Mouse (Mus musculus) stomach, adult 2 months (tissue): ENCODE data around the gene Gzmm. TPM values are rescaled to one million over a fixed set of nuclear protein-coding genes. Genes with fewer than 3 reads are reported as not detected.

Source experiments
- polyA plus RNA-seq: library from polyadenylated mRNA; depleted of rRNA; stranded (reverse); fragments of >200 nt; gene quantifications from 2 replicates; pipeline ENCODE4 v1.2.3, GENCODE M21; 2012; rRNA removed

Gene Gzmm
- 0.40 and 0.49 TPM in 2 replicates for polyA plus RNA-seq

GRCm38 (mm10) chr10:79688720-79689119 lies at the start of gene Gzmm:
Gzmm (plus strand) TSS chr10:79689020.

GRCm38 (mm10) chr10:79645711-79646110 lies 43.1 kb upstream of the Gzmm start, which contains the start of gene Odf3l2:
Odf3l2 (minus strand) TSS chr10:79645738.

GRCm38 (mm10) chr10:79664131-79664665 lies 24.6 kb upstream of the Gzmm start, which contains the start of gene Madcam1:
Madcam1 (plus strand) TSS chr10:79664559.

GRCm38 (mm10) chr10:79668771-79669575 lies 19.8 kb upstream of the Gzmm start, which contains the start of gene Tpgs1:
Tpgs1 (plus strand) TSS chr10:79669369.

GRCm38 (mm10) chr10:79681591-79682245 lies 7.1 kb upstream of the Gzmm start, which contains the start of gene Cdc34:
Cdc34 (plus strand) TSS chr10:79682195.

GRCm38 (mm10) chr10:79704065-79704969 lies 15.5 kb downstream of the Gzmm start, which contains the start of gene Bsg:
Bsg (plus strand) TSS chr10:79704491.

GRCm38 (mm10) chr10:79716254-79716987 lies 27.6 kb downstream of the Gzmm start, which contains the start of gene Hcn2:
Hcn2 (plus strand) TSS chr10:79716634.

Other genes with a start within 250 kb of the Gzmm start
- gene Vmn2r83, start 220.3 kb upstream of the Gzmm start, polyA plus RNA-seq: not detected in 2 replicates
- gene Plpp2, start 155.2 kb upstream of the Gzmm start, polyA plus RNA-seq: 78.7 and 106 TPM in 2 replicates
- 60.5 and 88.5 TPM in 2 replicates for gene Mier2, start 133.8 kb upstream of the Gzmm start, polyA plus RNA-seq
- gene Theg, start 101.7 kb upstream of the Gzmm start, polyA plus RNA-seq: not detected in 2 replicates
- 0.13 and 0.18 TPM in 2 replicates for gene C2cd4c, start 75.0 kb upstream of the Gzmm start, polyA plus RNA-seq
- gene Shc2, start 51.1 kb upstream of the Gzmm start, polyA plus RNA-seq: 1.6 TPM in 2 replicates
- gene Odf3l2, start 43.3 kb upstream of the Gzmm start, polyA plus RNA-seq: not detected in 2 replicates
- gene Madcam1, start 24.5 kb upstream of the Gzmm start, polyA plus RNA-seq: 2.3 and 3.5 TPM in 2 replicates
- gene Tpgs1, start 19.7 kb upstream of the Gzmm start, polyA plus RNA-seq: 46.3 and 70.6 TPM in 2 replicates
- gene Cdc34, start 6.8 kb upstream of the Gzmm start, polyA plus RNA-seq: 128 and 187 TPM in 2 replicates
- gene Bsg, start 15.5 kb downstream of the Gzmm start, polyA plus RNA-seq: 297 and 403 TPM in 2 replicates
- 4.5 and 13.1 TPM in 2 replicates for gene Hcn2, start 27.6 kb downstream of the Gzmm start, polyA plus RNA-seq
- gene Polrmt, start 57.6 kb downstream of the Gzmm start, polyA plus RNA-seq: 31.4 and 34.4 TPM in 2 replicates
- gene Fgf22, start 66.1 kb downstream of the Gzmm start, polyA plus RNA-seq: 1.4 and 3.3 TPM in 2 replicates
- 95.5 and 175 TPM in 2 replicates for gene Rnf126, start 77.9 kb downstream of the Gzmm start, polyA plus RNA-seq
- 20.3 and 35.5 TPM in 2 replicates for gene Fstl3, start 88.3 kb downstream of the Gzmm start, polyA plus RNA-seq
- gene Prss57, start 101.9 kb downstream of the Gzmm start, polyA plus RNA-seq: 0.06 TPM in 1 of 2 replicates, not detected in the other
- 22.1 and 34.0 TPM in 2 replicates for gene Palm, start 104.6 kb downstream of the Gzmm start, polyA plus RNA-seq
- 27.0 and 27.4 TPM in 2 replicates for gene Misp, start 132.0 kb downstream of the Gzmm start, polyA plus RNA-seq
- gene Ptbp1, start 165.4 kb downstream of the Gzmm start, polyA plus RNA-seq: 94.3 and 115 TPM in 2 replicates
- gene Prtn3, start 185.5 kb downstream of the Gzmm start, polyA plus RNA-seq: 0.53 and 0.74 TPM in 2 replicates
- 1.6 and 2.0 TPM in 2 replicates for gene Plppr3, start 185.6 kb downstream of the Gzmm start, polyA plus RNA-seq
- gene Elane, start 197.2 kb downstream of the Gzmm start, polyA plus RNA-seq: 0.06 TPM in 1 of 2 replicates, not detected in the other
- gene Cfd, start 201.8 kb downstream of the Gzmm start, polyA plus RNA-seq: 72.2 and 178 TPM in 2 replicates
- 32.6 and 42.6 TPM in 2 replicates for gene Med16, start 219.9 kb downstream of the Gzmm start, polyA plus RNA-seq
- not detected in 2 replicates for gene Gm26602, start 221.8 kb downstream of the Gzmm start, polyA plus RNA-seq
- gene Kiss1r, start 228.0 kb downstream of the Gzmm start, polyA plus RNA-seq: 7.4 and 9.7 TPM in 2 replicates
- 255 and 260 TPM in 2 replicates for gene R3hdm4, start 232.2 kb downstream of the Gzmm start, polyA plus RNA-seq
- gene Arid3a, start 238.0 kb downstream of the Gzmm start, polyA plus RNA-seq: 7.4 and 10.0 TPM in 2 replicates